Comparison of ENCODE assay signal across 8 mouse cellular contexts in genomic region chr7:126474993-126475581, GRCm38 (mm10). TPM values are rescaled to one million over a fixed set of nuclear protein-coding genes. Genes with fewer than 3 reads are reported as not detected.
A peak's percentile ranks its signal among the peaks of the same experiment; 100 is the strongest.
DNase-seq lines count a peak whose midpoint lies in the region; ATAC-seq and TF ChIP-seq lines count a peak whose summit lies in the region.

Gene Sh2b1, minus strand, starts transcription at chr7:126475424.

- TF ChIP-seq CTCF in lung, postnatal 0 days (IDR thresholded peaks at IDR 0.05) = peak; percentile 55

- peak; percentile 94 for DNase-seq in MN1 (ENCODE audit: low spot score)
- peak; percentile 90 for DNase-seq in cerebellum, adult 8-10 months
- DNase-seq in forelimb bud, embryonic 11.5 days (ENCODE audit: low read depth, low spot score) = peak; percentile 93
- DNase-seq in layer of hippocampus, adult 9-11 months = peak; percentile 93
- DNase-seq in lung, postnatal 0 days (ENCODE audit: low spot score) = peak; percentile 98
- DNase-seq in ovary, postnatal 14 days (ENCODE audit: low spot score) = peak; percentile 79
- peak; percentile 95 for DNase-seq in thymus, postnatal 14 days

- peak; percentile 77 to 81 for ATAC-seq in hematopoietic stem cell, adult 5-6 weeks (replicated peaks in 1 of 2; ENCODE audit: insufficient read depth in 1 of 2, low FRiP score in 2 of 2, low TSS enrichment in 1 of 2, low read depth in 1 of 2, poor library complexity in 2 of 2, severe bottlenecking in 2 of 2)
- peak; percentile 95 for ATAC-seq in lung, postnatal 0 days

- no peaks in the 10 kb centered on the region for H3K27me3 ChIP-seq in lung, postnatal 0 days (replicated peaks; ENCODE audit: insufficient read depth, low read length)

- H3K27ac ChIP-seq in lung, postnatal 0 days (ENCODE audit: low read length) = peak within 1 kb of the TSS; percentile 93

- H3K4me1 ChIP-seq in lung, postnatal 0 days (ENCODE audit: insufficient read depth, low read depth, low read length) = no peaks in the 10 kb centered on the region; the same call in 1 of the 2 replicates

- WGBS in lung, postnatal 0 days = under 1% methylated on average over 53 of the region's 53 CpGs

- H3K9me3 ChIP-seq in lung, postnatal 0 days (ENCODE audit: low read length) = no peaks in the 10 kb centered on the region

- peak within 1 kb of the TSS; percentile 93 for H3K4me2 ChIP-seq in lung, postnatal 0 days (replicated peaks; ENCODE audit: low read depth, low read length)

- peak; percentile 62 for TF ChIP-seq EP300 in lung, postnatal 0 days (IDR thresholded peaks at IDR 0.05)

- peaks cover 10% of the 10 kb centered on the region; the same call in 1 of the 2 replicates for H3K36me3 ChIP-seq in lung, postnatal 0 days (ENCODE audit: insufficient read depth, low read length)

- H3K4me3 ChIP-seq in lung, postnatal 0 days (ENCODE audit: low read depth, low read length) = peak within 1 kb of the TSS; percentile 84

- peak within 1 kb of the TSS; percentile 93 for H3K9ac ChIP-seq in lung, postnatal 0 days (replicated peaks; ENCODE audit: low read depth)

RNA-seq across cellular contexts. Expression of gene Sh2b1, which starts in this region (rescaled TPM):
- total RNA-seq in hematopoietic stem cell, adult 5-6 weeks (2017) = 15.3 and 20.9 TPM in 2 replicates
- polyA plus RNA-seq in lung, postnatal 0 days (2015; fragmentation: Nextera tagmentation; extraction: Ambion mirVana) = 25.6 and 28.6 TPM in 2 replicates

Comparison
In these comparisons a context has a peak if more than half of its experiments do, and no peak if none do; other contexts are left out.
1. Peak in every context shown above with its lines: DNase-seq, ATAC-seq, H3K4me3 ChIP-seq and H3K27ac ChIP-seq.